Mouse (Mus musculus) midbrain, embryonic 12.5 days (tissue): ENCODE results near the gene Wdr66. TPM values are rescaled to one million over a fixed set of nuclear protein-coding genes. Genes with fewer than 3 reads are reported as not detected.

Source experiments
- ATAC-seq: fragments of 200-750 bp; cut with Nextera tagmentation; 2 replicates; pipeline ENCODE4 v1.8.0; 2017; ENCODE audit warnings: low read depth, moderate TSS enrichment, moderate library complexity; ENCODE audit not compliant: low FRiP score
- H3K27ac ChIP-seq: fragments of 300-500 bp; sonication (generic); replicated peaks from 2 replicates; pipeline ENCODE4 v1.5.1; 2016; ENCODE audit warnings: mild to moderate bottlenecking
- H3K27me3 ChIP-seq: fragments of 300-500 bp; sonication (generic); 2 replicates; pipeline ENCODE4 v1.6.1; 2016; ENCODE audit warnings: mild to moderate bottlenecking
- H3K36me3 ChIP-seq: fragments of 300-500 bp; sonication (generic); 2 replicates; pipeline ENCODE4 v1.6.1; 2016
- H3K4me1 ChIP-seq: fragments of 300-500 bp; sonication (generic); 2 replicates; pipeline ENCODE4 v1.6.1; 2016
- H3K4me2 ChIP-seq: fragments of 300-500 bp; sonication (generic); replicated peaks from 2 replicates; pipeline ENCODE4 v1.6.1; 2016; ENCODE audit warnings: mild to moderate bottlenecking, moderate library complexity
- H3K4me3 ChIP-seq: fragments of 300-500 bp; sonication (generic); 2 replicates; pipeline ENCODE4 v1.5.1; 2016; ENCODE audit warnings: mild to moderate bottlenecking
- H3K9ac ChIP-seq: fragments of 300-500 bp; sonication (generic); replicated peaks from 2 replicates; pipeline ENCODE4 v1.6.1; 2016; ENCODE audit warnings: mild to moderate bottlenecking, moderate library complexity
- H3K9me3 ChIP-seq: fragments of 300-500 bp; sonication (generic); 2 replicates; pipeline ENCODE4 v1.6.1; 2016; ENCODE audit warnings: mild to moderate bottlenecking
- WGBS: fragments of 180-500 bp; shearing (Covaris S2); methylation state at CpG from one replicate; pipeline ENCODE4 v1.1.7; 2016; 5-methylcytosine and 5-hydroxymethylcytosine counted together
- polyA plus RNA-seq: library from polyadenylated mRNA; unstranded; fragments of >200 nt; fragmentation: Nextera tagmentation; extraction: Ambion mirVana; gene quantifications from 2 replicates; pipeline ENCODE4 v1.2.1, GENCODE M21; 2016

Wdr66 gene
- polyA plus RNA-seq, 1 experiment from 2014 or later = 1.1 TPM

- Histone ChIP-seq H3K27me3 (peaks cover 9% of the 10 kb centered on the region; the same call in 1 of the 2 replicates), H3K9me3 (no peaks in the 10 kb centered on the region), H3K4me2 (no peak overlapping the region), H3K36me3 (no peaks in the 10 kb centered on the region), H3K9ac (no peak overlapping the region), H3K4me1 (peaks cover 29% of the 10 kb centered on the region), H3K4me3 (no peak overlapping the region), H3K27ac (no peak overlapping the region)
- WGBS = 71% methylated on average over 8 of the region's 8 CpGs
- no peak for ATAC-seq
Measured at GRCm38 (mm10) chr5:123300496-123301034, 48.7 kb downstream of the Wdr66 start.

DNA sequence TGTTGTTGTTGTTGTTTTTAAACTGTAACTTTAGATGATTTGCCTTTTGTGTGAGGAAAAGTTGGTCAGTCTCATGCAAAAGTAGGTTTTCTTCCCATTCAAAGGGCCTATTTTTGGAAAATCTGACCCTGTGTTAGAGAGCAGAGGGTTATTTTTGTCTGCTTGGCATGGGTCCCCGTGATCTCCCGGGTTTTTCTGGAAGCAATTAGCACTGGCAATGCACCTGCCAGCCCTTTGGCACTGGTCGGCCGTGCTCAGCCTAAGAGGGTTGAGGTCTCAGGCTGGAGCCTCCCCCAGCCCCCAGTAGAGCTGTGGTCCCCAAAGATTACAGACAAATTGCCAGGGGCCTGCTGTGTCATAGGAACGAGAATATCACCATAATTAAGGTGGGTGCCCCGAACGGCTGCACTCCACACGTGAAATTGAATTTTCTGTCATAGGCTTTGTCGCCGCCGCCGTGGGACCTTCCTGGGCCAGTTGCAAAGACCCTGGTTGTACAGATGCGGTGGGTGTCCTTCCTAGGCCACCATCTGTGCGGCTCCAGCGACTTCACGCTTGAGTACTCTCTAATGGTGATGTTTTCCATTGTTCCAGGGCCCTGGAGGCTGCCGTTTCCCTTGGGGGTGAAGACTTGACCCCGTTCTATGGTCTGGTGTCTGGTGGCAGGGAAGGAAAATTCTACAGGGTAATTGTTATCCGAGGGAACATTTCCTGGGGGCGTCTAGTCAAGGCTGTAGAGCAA is 50.0 kb downstream of the Wdr66 start:
- Histone ChIP-seq H3K9ac (no peak overlapping the region), H3K36me3 (no peaks in the 10 kb centered on the region), H3K9me3 (no peaks in the 10 kb centered on the region), H3K4me3 (no peak overlapping the region), H3K27ac (0 out of 2 replicates have a peak overlapping the region, but pooled peaks have one; percentile 17), H3K4me1 (peaks cover 29% of the 10 kb centered on the region), H3K27me3 (peaks cover 10% of the 10 kb centered on the region; the same call in 1 of the 2 replicates), H3K4me2 (no peak overlapping the region)
- ATAC-seq = no peak
- WGBS = 30% methylated on average over 20 of the region's 20 CpGs

- Histone ChIP-seq H3K9ac (no peak overlapping the region), H3K27me3 (peaks cover 6% of the 10 kb centered on the region; the same call in 1 of the 2 replicates), H3K4me3 (no peak overlapping the region), H3K36me3 (no peaks in the 10 kb centered on the region), H3K4me2 (no peak overlapping the region), H3K4me1 (peaks cover 3% of the 10 kb centered on the region; the same call in 1 of the 2 replicates), H3K27ac (0 out of 2 replicates have a peak overlapping the region, but pooled peaks have one; percentile 21), H3K9me3 (no peaks in the 10 kb centered on the region)
- WGBS = 69% methylated on average over 18 of the region's 18 CpGs
- no peak for ATAC-seq
Measured at GRCm38 (mm10) chr5:123307630-123308282, 55.9 kb downstream of the Wdr66 start.

DNA sequence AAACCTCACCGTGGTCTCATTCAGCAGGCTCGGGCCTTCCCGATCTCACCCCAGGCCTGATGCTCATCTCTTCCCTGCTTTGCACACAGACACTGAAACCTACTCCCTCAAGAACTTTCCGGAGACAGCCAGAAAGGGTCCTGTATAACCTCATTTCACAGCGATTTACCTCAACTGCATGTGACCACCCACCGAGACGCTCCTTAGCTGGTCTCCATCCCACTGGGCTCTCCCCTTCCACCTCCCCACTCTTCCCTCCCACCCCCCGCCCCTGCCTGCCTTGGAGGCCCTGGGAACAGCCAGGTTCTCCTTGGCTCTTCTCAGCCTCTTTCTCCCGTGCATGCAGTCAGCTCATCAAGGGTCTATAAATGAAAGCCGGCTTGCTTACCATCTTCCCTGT is 57.9 kb downstream of the Wdr66 start:
- H3K27me3 ChIP-seq = 0 out of 2 replicates have a peak, but pooled peaks cover 6% of the 10 kb centered on the region
- ATAC-seq = no peak
- WGBS = 40% methylated on average over 10 of the region's 10 CpGs
- peaks cover 7% of the 10 kb centered on the region; the same call in 1 of the 2 replicates for H3K4me1 ChIP-seq
- H3K9ac ChIP-seq = no peak overlapping the region
- no peak overlapping the region for H3K27ac ChIP-seq
- H3K4me2 ChIP-seq = no peak overlapping the region
- no peak overlapping the region for H3K4me3 ChIP-seq
- H3K9me3 ChIP-seq = no peaks in the 10 kb centered on the region
- no peaks in the 10 kb centered on the region for H3K36me3 ChIP-seq

DNA sequence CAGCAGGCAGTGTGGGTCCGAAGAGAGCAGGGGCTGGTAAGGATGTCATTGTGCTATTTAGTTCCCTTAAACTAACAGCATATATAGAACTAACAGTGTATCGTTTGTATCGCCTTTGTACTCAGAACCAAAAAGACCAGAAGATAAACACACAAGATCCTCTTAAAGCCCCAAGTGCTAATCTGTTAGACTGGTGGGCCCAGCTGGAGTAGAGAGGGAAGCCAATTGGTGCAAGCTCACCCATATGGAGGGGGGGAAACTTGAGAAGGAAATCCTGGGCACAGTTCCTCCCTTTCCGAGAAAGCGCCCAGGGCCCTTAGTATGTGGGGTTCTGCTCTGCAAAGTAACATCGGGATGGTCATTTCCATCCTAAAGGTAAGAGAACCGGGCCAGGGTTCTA is 58.3 kb downstream of the Wdr66 start:
- Histone ChIP-seq H3K4me1 (peaks cover 11% of the 10 kb centered on the region), H3K27ac (no peak overlapping the region), H3K27me3 (0 out of 2 replicates have a peak, but pooled peaks cover 5% of the 10 kb centered on the region), H3K4me3 (no peak overlapping the region), H3K9me3 (no peaks in the 10 kb centered on the region), H3K36me3 (no peaks in the 10 kb centered on the region), H3K9ac (no peak overlapping the region), H3K4me2 (no peak overlapping the region)
- WGBS = 59% methylated on average over 7 of the region's 7 CpGs
- ATAC-seq = no peak

DNA sequence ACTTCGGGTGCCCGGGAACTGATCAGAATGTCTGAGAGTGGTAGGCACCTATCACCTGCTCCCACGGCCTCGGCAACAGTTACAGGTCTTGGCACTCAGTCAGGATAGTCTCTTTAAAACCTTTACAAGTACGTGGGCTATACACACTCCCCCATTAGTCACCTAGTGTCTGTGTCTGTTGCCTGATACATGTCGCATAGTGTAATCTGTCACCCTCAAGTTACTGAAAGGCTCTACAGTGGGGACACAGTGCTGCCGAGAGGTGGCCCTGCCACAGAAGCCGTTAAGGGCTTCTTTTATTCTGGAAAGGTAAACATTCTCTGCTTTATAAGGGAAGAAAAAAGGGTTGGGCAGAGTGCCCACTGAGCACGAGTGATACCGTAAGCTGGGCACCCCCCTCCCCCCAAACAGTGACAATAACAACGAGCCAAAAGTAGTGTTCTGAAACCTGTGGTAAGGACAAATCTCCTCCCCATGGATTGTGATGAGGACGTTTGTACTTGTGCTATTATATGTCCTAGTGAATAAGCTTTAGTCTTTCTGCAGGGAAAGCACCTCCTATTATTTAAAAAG is 61.2 kb downstream of the Wdr66 start:
- Histone ChIP-seq H3K27me3 (no peaks in the 10 kb centered on the region), H3K27ac (no peak overlapping the region), H3K4me2 (no peak overlapping the region), H3K4me1 (peaks cover 23% of the 10 kb centered on the region), H3K9me3 (no peaks in the 10 kb centered on the region), H3K9ac (no peak overlapping the region), H3K4me3 (no peak overlapping the region), H3K36me3 (no peaks in the 10 kb centered on the region)
- WGBS = 71% methylated on average over 12 of the region's 12 CpGs
- no peak for ATAC-seq

- Histone ChIP-seq H3K4me1 (peaks cover 23% of the 10 kb centered on the region), H3K27ac (no peak overlapping the region), H3K9me3 (no peaks in the 10 kb centered on the region), H3K9ac (no peak overlapping the region), H3K27me3 (no peaks in the 10 kb centered on the region), H3K36me3 (no peaks in the 10 kb centered on the region), H3K4me3 (no peak overlapping the region), H3K4me2 (no peak overlapping the region)
- WGBS = 66% methylated on average over 11 of the region's 11 CpGs
- ATAC-seq = no peak
Measured at GRCm38 (mm10) chr5:123313851-123314380, 62.0 kb downstream of the Wdr66 start.

- Histone ChIP-seq H3K9ac (no peak overlapping the region), H3K27ac (peak overlapping the region; percentile 64), H3K4me1 (peaks cover 23% of the 10 kb centered on the region), H3K4me3 (no peak overlapping the region), H3K36me3 (no peaks in the 10 kb centered on the region), H3K27me3 (no peaks in the 10 kb centered on the region), H3K4me2 (no peak overlapping the region), H3K9me3 (no peaks in the 10 kb centered on the region)
- ATAC-seq = no peak
- 37% methylated on average over 8 of the region's 10 CpGs for WGBS
Measured at GRCm38 (mm10) chr5:123315219-123315866, 63.4 kb downstream of the Wdr66 start.

GRCm38 (mm10) chr5:123317992-123318391 is 66.1 kb downstream of the Wdr66 start:
- H3K4me3 ChIP-seq = no peak overlapping the region
- no peaks in the 10 kb centered on the region for H3K9me3 ChIP-seq
- peaks cover 23% of the 10 kb centered on the region for H3K4me1 ChIP-seq
- H3K27ac ChIP-seq = no peak overlapping the region
- H3K4me2 ChIP-seq = no peak overlapping the region; the same call in 1 of the 2 replicates
- H3K36me3 ChIP-seq = no peaks in the 10 kb centered on the region
- no peak overlapping the region for H3K9ac ChIP-seq
- no peak for ATAC-seq
- 37% methylated on average over 6 of the region's 6 CpGs for WGBS
- H3K27me3 ChIP-seq = no peaks in the 10 kb centered on the region

DNA sequence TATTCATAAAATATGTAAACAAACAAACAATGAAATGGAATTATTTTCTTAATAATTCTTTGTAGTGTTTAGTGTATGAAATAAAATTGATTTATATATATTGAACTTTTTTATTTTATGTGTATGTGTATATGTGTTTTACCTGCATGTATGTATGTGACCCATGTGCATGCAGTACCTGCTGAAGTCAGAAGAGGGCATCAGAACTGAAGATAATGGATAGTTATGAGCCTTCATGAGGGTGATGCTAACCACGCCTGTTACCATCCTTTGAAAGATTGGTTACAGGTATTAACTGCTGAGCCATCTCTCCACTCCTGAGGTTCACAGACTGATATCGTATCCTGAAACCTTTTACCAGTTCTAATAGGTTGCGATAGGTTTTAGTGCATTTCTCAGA is 68.2 kb downstream of the Wdr66 start:
- no peak for ATAC-seq
- H3K27me3 ChIP-seq = peaks cover 3% of the 10 kb centered on the region; the same call in 1 of the 2 replicates
- peaks cover 21% of the 10 kb centered on the region for H3K4me1 ChIP-seq
- H3K4me2 ChIP-seq = no peak overlapping the region
- H3K4me3 ChIP-seq = no peak overlapping the region
- 95% methylated on average over 3 of the region's 3 CpGs for WGBS
- H3K27ac ChIP-seq = no peak overlapping the region
- H3K9me3 ChIP-seq = no peaks in the 10 kb centered on the region
- H3K9ac ChIP-seq = no peak overlapping the region
- no peaks in the 10 kb centered on the region for H3K36me3 ChIP-seq

DNA sequence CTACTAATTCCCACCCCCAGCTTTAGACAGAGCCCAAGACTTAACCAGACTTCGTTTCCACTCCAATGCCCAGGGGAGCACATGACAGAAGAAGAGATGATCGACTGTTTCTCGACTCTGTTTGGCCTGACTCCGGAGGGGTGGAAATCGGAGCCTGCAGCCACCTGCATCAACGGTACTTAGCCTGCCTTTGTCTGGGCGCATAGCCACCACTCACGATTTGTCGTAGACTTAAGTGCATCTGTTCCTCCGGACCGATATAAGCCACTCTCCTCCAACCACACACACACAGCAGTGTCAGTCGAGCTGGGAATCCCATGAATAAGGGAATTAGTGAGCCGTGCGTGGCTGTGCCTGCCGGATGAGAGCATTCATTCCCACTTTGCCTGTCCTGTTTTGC is 72.3 kb downstream of the Wdr66 start:
- Histone ChIP-seq H3K9ac (no peak overlapping the region; the same call in 1 of the 2 replicates), H3K9me3 (no peaks in the 10 kb centered on the region), H3K4me2 (peak overlapping the region; percentile 39), H3K4me1 (peaks cover 17% of the 10 kb centered on the region), H3K36me3 (no peaks in the 10 kb centered on the region), H3K27me3 (peaks cover 3% of the 10 kb centered on the region; the same call in 1 of the 2 replicates), H3K4me3 (no peak overlapping the region), H3K27ac (0 out of 2 replicates have a peak overlapping the region, but pooled peaks have one; percentile 7)
- WGBS = 8% methylated on average over 15 of the region's 15 CpGs
- no peak for ATAC-seq
